Mouse (Mus musculus) yolk sac, embryonic 10.5 days (tissue): ENCODE results near the gene Rergl.

Experiments
- DNase-seq: peaks from one replicate; pipeline ENCODE4 v3.0.0-alpha.2; 2017; ENCODE audit warnings: low spot score

The Rergl gene

DNA sequence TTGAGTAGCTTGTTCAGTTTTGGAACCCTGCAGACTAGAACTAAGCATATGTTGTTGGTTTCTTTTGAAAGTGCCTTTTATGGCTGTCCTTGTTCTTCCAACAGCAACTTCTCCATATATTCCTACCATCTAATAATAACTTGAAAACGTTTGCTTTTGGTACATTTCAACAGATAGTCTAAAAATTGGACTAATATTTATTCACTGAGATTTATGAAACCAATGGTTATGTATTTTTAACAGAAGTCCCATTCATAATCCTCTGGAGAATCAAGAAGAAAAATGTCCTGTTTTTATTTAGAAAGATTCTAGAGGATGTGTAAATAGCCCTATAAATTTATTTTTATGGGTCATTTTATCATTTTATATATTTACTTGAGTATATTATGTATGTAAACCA lies at the start of gene Rergl:
Rergl (minus strand) TSS at position 101 of the 400 bp plus-strand sequence.
- DNase-seq = no peak

GRCm38 (mm10) chr6:139538469-139538868 lies 36.7 kb upstream of the Rergl start:
- DNase-seq = no peak

- no peak for DNase-seq
Observed at GRCm38 (mm10) chr6:139525406-139525805, 23.6 kb upstream of the Rergl start.

GRCm38 (mm10) chr6:139524288-139524687 lies 22.5 kb upstream of the Rergl start:
- no peak for DNase-seq

DNA sequence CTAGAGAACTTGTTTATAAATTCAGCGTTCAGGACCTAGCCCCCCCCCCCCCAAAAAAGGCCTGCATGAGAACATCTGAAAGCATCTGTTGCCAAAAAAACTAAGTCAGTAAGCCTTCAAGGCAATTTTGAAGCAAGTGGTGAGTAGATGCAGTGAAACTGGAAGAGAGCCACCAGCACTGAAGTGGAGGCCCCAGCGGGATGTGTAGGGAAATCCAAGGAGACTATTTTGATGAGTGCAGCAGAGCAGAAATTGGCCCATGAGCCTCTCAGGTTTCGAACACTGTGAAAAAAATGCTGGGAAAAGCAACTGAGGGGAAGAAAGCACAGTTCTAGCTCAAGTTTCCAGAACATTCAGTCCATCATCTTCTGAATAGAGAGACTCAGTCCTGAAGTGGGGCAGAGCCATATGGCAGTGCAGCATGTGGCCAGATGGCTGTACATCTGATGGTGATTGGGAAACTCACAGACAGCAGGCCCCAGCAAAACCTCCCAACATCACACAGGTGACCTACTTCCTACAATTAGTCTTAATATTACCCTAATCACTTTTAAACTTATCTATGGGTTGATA lies 13.2 kb upstream of the Rergl start:
- no peak for DNase-seq

- DNase-seq = no peak
Observed at GRCm38 (mm10) chr6:139479730-139480129, 22.0 kb downstream of the Rergl start.

DNA sequence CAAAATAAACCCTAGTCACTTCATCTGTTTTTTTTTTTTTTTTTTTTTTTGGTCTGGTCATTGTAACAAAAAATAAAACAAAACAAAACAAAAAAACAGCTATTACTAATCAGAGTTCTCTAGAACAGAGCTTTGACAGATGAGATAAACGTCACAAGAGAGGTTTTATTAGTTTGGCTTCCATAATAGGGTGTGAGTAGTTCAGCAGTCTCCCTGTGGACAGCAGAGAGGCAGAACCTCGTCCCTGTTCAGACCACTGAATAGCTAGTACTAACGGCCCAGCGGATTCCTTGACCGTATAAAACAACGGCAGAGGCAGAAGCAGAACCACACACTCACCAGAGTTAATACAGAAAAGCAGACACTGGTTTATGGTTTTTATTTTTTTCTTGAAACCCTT lies 36.8 kb downstream of the Rergl start:
- DNase-seq = no peak

DNA sequence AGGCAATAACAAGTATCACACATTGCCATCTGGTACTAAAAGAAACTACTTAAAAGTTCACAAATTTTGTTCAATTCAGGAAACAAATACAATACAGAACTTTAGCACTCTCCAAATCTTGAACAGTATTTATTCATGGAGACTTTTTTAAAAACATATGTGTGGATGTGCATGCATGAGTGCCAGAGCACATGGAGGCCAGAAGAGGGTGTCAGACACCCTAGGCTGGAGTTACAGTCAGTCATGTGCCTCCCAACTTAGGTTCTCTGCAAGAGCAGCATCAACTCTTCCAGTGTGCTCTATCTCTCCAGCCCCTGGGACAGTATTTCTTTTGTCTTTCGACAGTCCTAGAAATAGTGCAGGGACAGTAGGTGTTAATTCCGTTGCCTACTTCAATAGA lies 37.5 kb downstream of the Rergl start:
- no peak for DNase-seq

GRCm38 (mm10) chr6:139461094-139461493 lies 40.7 kb downstream of the Rergl start:
- no peak for DNase-seq

DNA sequence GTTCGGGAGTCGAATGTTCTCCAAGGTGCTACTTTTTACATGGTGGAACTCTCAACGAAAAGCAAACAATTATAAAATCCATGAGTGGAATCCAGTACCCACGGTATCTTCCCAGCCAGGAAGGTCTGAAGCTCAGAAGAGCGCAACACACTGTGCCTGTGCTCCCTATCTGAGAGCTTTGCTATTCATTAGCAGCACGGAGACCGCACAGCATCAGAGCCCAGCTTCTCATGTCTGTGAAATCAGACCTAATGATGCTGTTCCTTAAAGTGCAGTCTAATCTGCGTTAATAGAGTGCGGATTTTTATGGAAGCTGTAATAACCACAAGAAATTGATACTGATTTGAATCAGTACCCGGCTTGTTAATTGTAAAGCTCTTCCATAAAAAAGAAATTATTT lies 41.3 kb downstream of the Rergl start:
- no peak for DNase-seq

DNA sequence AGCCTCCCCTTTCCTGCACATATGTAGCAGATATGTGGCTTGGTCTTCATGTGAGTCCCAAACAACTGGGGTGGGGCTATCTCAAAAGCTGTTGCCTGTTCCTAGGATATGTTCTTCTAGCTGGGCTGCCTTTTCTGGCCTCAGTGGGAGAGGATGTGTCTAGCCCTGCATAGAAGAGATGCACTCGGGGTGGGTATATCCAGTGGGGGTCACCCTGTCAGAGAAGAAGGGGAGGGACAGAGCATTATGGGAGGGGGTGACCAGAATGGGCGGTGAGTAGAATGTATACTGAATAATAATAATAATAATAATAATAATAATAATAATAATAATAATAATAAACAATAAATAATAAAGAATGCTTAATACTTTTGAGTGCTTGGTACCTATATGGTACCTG lies 57.8 kb downstream of the Rergl start:
- DNase-seq = no peak
